24 mouse cellular contexts compared by ENCODE assay signal in genomic region chr11:102199856-102200255, GRCm38 (mm10). TPM values are rescaled to one million over a fixed set of nuclear protein-coding genes. Genes with fewer than 3 reads are reported as not detected.
DNase-seq lines count a peak whose midpoint lies in the region; ATAC-seq lines count a peak whose summit lies in the region.
"Had no signal": no experiment of that assay in that cellular context is flagged by ENCODE, and none has a peak within 500 bp of the region (broad histone marks: within the 10 kb centered on the region; RNA-seq: fewer than 3 reads in every experiment).

No protein-coding gene starts in this region.

- peak; percentile 21 for DNase-seq in cerebellum, adult 11-12 months
- DNase-seq in gastrocnemius, postnatal 10 days = peak; percentile 25
- no peak for DNase-seq in gastrocnemius, adult 18-20 months (ENCODE audit: low spot score)
- DNase-seq in kidney, postnatal 10 days = peak; percentile 53
- no peak for DNase-seq in kidney, adult 8-10 months
- no peak for DNase-seq in limb, embryonic 10.5 days (ENCODE audit: low spot score)
- DNase-seq: adrenal gland, adult 8-10 months; adrenal gland, postnatal 36 days; B cell, adult 2 months; cerebellum, adult 11 months; gastrocnemius, adult 2 months; heart, postnatal 14 days had no signal

- peak overlapping the region; percentile 37; the same call in 1 of the 2 replicates for H3K27ac ChIP-seq in limb, embryonic 10.5 days
- H3K27ac ChIP-seq: embryonic facial prominence, embryonic 12.5 days; forebrain, embryonic 12.5 days; gastrocnemius, adult 2 months; heart, adult 2 months; heart, embryonic 15.5 days; hindbrain, embryonic 13.5 days; hindbrain, postnatal 0 days had no signal

- ATAC-seq in cerebellum, adult (ENCODE audit: insufficient number of reproducible peaks, low FRiP score, low TSS enrichment) = no peak
- ATAC-seq in megakaryocyte, adult 5-6 weeks (ENCODE audit: poor library complexity, severe bottlenecking) = no peak
- ATAC-seq: CD4-positive, CD25-positive, alpha-beta regulatory T cell, adult 4 months; forebrain, embryonic 16.5 days; hindbrain, postnatal 0 days had no signal

- H3K4me3 ChIP-seq in limb, embryonic 10.5 days = no peak overlapping the region
- H3K4me3 ChIP-seq: embryonic facial prominence, embryonic 12.5 days; forebrain, embryonic 12.5 days; gastrocnemius, adult 2 months; heart, adult 2 months; heart, embryonic 15.5 days; hindbrain, embryonic 13.5 days had no signal

- peaks cover 98% of the 10 kb centered on the region for H3K36me3 ChIP-seq in limb, embryonic 10.5 days

- peaks cover 31% of the 10 kb centered on the region for H3K4me1 ChIP-seq in limb, embryonic 10.5 days
- H3K4me1 ChIP-seq: embryonic facial prominence, embryonic 12.5 days; forebrain, embryonic 12.5 days had no signal

- WGBS in limb, embryonic 10.5 days = 25% methylated on average over 9 of the region's 9 CpGs

- H3K9me3 ChIP-seq in limb, embryonic 10.5 days (replicated peaks) = no peaks in the 10 kb centered on the region
- H3K9me3 ChIP-seq: embryonic facial prominence, embryonic 12.5 days; forebrain, embryonic 12.5 days; G1E; heart, embryonic 15.5 days; hindbrain, embryonic 13.5 days had no signal

- H3K27me3 ChIP-seq in limb, embryonic 10.5 days (ENCODE audit: low read depth, poor library complexity, severe bottlenecking) = no peaks in the 10 kb centered on the region
- H3K27me3 ChIP-seq: embryonic facial prominence, embryonic 12.5 days; forebrain, embryonic 12.5 days; heart, embryonic 15.5 days; hindbrain, embryonic 13.5 days had no signal

RNA-seq across cellular contexts. Expression of gene G6pc3, which starts 10.4 kb away (rescaled TPM):
- total RNA-seq in gastrocnemius, postnatal 10 days (2021) = 10 to 100 TPM; 32.2 to 34.6 TPM
- total RNA-seq in gastrocnemius, adult 18-20 months (2021) = 10 to 100 TPM; 60.4 to 61.1 TPM
- polyA plus RNA-seq in limb, embryonic 10.5 days (2016; fragmentation: Nextera tagmentation; extraction: Ambion mirVana) = 41.4 and 41.6 TPM in 2 replicates
- 23.4 and 23.8 TPM in 2 replicates for total RNA-seq in megakaryocyte, adult 5-6 weeks (2015)
- total RNA-seq in megakaryocyte, adult 5-6 weeks (2017) = 14.7 and 19.1 TPM in 2 replicates

RNA-seq across cellular contexts. Expression of gene Lsm12, which starts 14.8 kb away (rescaled TPM):
- 10 to 100 TPM; 83.1 to 84.4 TPM for total RNA-seq in gastrocnemius, postnatal 10 days (2021)
- 100 to 1,000 TPM; 102 to 105 TPM for total RNA-seq in gastrocnemius, adult 18-20 months (2021)
- polyA plus RNA-seq in limb, embryonic 10.5 days (2016; fragmentation: Nextera tagmentation; extraction: Ambion mirVana) = 125 and 146 TPM in 2 replicates
- total RNA-seq in megakaryocyte, adult 5-6 weeks (2015) = 81.3 and 83.9 TPM in 2 replicates
- 43.0 and 46.5 TPM in 2 replicates for total RNA-seq in megakaryocyte, adult 5-6 weeks (2017)

RNA-seq across cellular contexts. Expression of gene Hdac5, which starts 30.1 kb away (rescaled TPM):
- 10 to 100 TPM; 68.5 to 86.9 TPM for total RNA-seq in gastrocnemius, postnatal 10 days (2021)
- total RNA-seq in gastrocnemius, adult 18-20 months (2021) = 100 to 1,000 TPM in 1 of 2 experiments, 10 to 100 TPM in 1; 73.6 to 104 TPM
- polyA plus RNA-seq in limb, embryonic 10.5 days (2016; fragmentation: Nextera tagmentation; extraction: Ambion mirVana) = 36.4 and 50.2 TPM in 2 replicates
- 35.0 and 47.6 TPM in 2 replicates for total RNA-seq in megakaryocyte, adult 5-6 weeks (2015)
- total RNA-seq in megakaryocyte, adult 5-6 weeks (2017) = 36.2 and 36.5 TPM in 2 replicates

RNA-seq across cellular contexts. Expression of gene Tmem101, which starts 43.7 kb away (rescaled TPM):
- 10 to 100 TPM; 13.7 to 15.9 TPM for total RNA-seq in gastrocnemius, postnatal 10 days (2021)
- total RNA-seq in gastrocnemius, adult 18-20 months (2021) = 1 to 10 TPM; 9.3 to 9.8 TPM
- 34.0 and 39.6 TPM in 2 replicates for polyA plus RNA-seq in limb, embryonic 10.5 days (2016; fragmentation: Nextera tagmentation; extraction: Ambion mirVana)
- total RNA-seq in megakaryocyte, adult 5-6 weeks (2015) = 7.9 and 8.4 TPM in 2 replicates
- 12.5 and 16.3 TPM in 2 replicates for total RNA-seq in megakaryocyte, adult 5-6 weeks (2017)

RNA-seq across cellular contexts. Expression of gene BC030867, which starts 48.8 kb away (rescaled TPM):
- total RNA-seq in gastrocnemius, postnatal 10 days (2021) = 1 to 10 TPM in 1 of 2 experiments, under 1 TPM in 1; 0.99 to 1.2 TPM
- not detected for total RNA-seq in gastrocnemius, adult 18-20 months (2021)
- polyA plus RNA-seq in limb, embryonic 10.5 days (2016; fragmentation: Nextera tagmentation; extraction: Ambion mirVana) = 33.4 and 35.7 TPM in 2 replicates
- total RNA-seq in megakaryocyte, adult 5-6 weeks (2015) = 8.7 and 12.8 TPM in 2 replicates
- 4.6 and 5.0 TPM in 2 replicates for total RNA-seq in megakaryocyte, adult 5-6 weeks (2017)
- total RNA-seq: gastrocnemius, adult 2 months; gastrocnemius, postnatal 36 days had no signal

Comparison
In these comparisons a context has a peak if more than half of its experiments do, and no peak if none do; other contexts are left out.
1. DNase-seq: peak in cerebellum, adult 11-12 months (single experiment), gastrocnemius, postnatal 10 days (single experiment) and kidney, postnatal 10 days (single experiment); none in gastrocnemius, adult 18-20 months (single experiment), kidney, adult 8-10 months (0 of 2) and limb, embryonic 10.5 days (single experiment).